Mouse (Mus musculus) left cerebral cortex, postnatal 10 days (tissue): ENCODE measurements at regions not wholly inside any gene's neighbourhood (a gene's known extent, or its start where the extent isn't known, plus 50 kb on each side); places are given as distances from the start of the nearest gene placed in this dataset.
A peak's percentile ranks its signal among the peaks of the same experiment; 100 is the strongest.

Experiments
- DNase-seq, 2 experiments: peaks; one replicate each; pipeline ENCODE4 v3.0.0; 2021 to 2022; ENCODE audit warnings: low spot score in 2 of 2, mixed read lengths in 1 of 2; ENCODE audit errors: extremely low spot score in 1 of 2
- intact Hi-C: fragments of 180-260 bp; cut with DNase I; formaldehyde crosslinking; loops from one replicate; pipeline ENCODE4 v1.15.1; 2025

- no peak for DNase-seq
- intact Hi-C loops = no loop called here
These were observed 138.0 kb upstream of the Gm37988 start for GRCm38 (mm10) chr1:4669732-4670131.

- intact Hi-C loops = no loop called here
- no peak for DNase-seq
These were observed 136.3 kb upstream of the Gm37988 start for GRCm38 (mm10) chr1:4671237-4672019.

GRCm38 (mm10) chr1:4672344-4672743, 135.3 kb upstream of the Gm37988 start:
- intact Hi-C loops = no loop called here

GRCm38 (mm10) chr1:4687605-4688004, 120.1 kb upstream of the Gm37988 start:
- intact Hi-C loops = no loop called here

More at GRCm38 (mm10) chr1:4672344-4672743, 135.3 kb upstream of the Gm37988 start:
- no peak for DNase-seq

GRCm38 (mm10) chr1:4689096-4689495, 118.6 kb upstream of the Gm37988 start:
- DNase-seq = peak in 1 of 2 experiments; percentile 28
- intact Hi-C loops = no loop called here

More at GRCm38 (mm10) chr1:4687605-4688004, 120.1 kb upstream of the Gm37988 start:
- no peak for DNase-seq

- intact Hi-C loops = no loop called here
- DNase-seq = no peak
These were observed 104.4 kb upstream of the Gm37988 start for GRCm38 (mm10) chr1:4703316-4703715.

GRCm38 (mm10) chr1:4706171-4706570, 101.5 kb upstream of the Gm37988 start:
- no peak for DNase-seq
- intact Hi-C loops = no loop called here

GRCm38 (mm10) chr1:4722333-4722931, 85.3 kb upstream of the Gm37988 start:
- intact Hi-C loops = no loop called here
- DNase-seq = no peak
